In genomic region chr11:106202123-106202465, GRCm38 (mm10) we compare ENCODE assay signal across 8 mouse cellular contexts. TPM values are rescaled to one million over a fixed set of nuclear protein-coding genes. Genes with fewer than 3 reads are reported as not detected.
DNase-seq lines count a peak whose midpoint lies in the region; ATAC-seq lines count a peak whose summit lies in the region.

Strada (minus strand) TSS chr11:106202168.

- 86% methylated on average over 5 of the region's 5 CpGs for WGBS in limb, embryonic 15.5 days
- 73% methylated on average over 5 of the region's 5 CpGs for WGBS in stomach, embryonic 16.5 days

- no peaks in the 10 kb centered on the region for H3K4me1 ChIP-seq in limb, embryonic 15.5 days
- H3K4me1 ChIP-seq in stomach, embryonic 16.5 days (ENCODE audit: control insufficient read depth, insufficient read depth, low read length), result no peaks in the 10 kb centered on the region

- no peak within 1 kb of the TSS for H3K9ac ChIP-seq in limb, embryonic 15.5 days
- no peak within 1 kb of the TSS for H3K9ac ChIP-seq in stomach, embryonic 16.5 days (ENCODE audit: low read length)

- peaks cover 76% of the 10 kb centered on the region for H3K36me3 ChIP-seq in limb, embryonic 15.5 days
- H3K36me3 ChIP-seq in stomach, embryonic 16.5 days (ENCODE audit: control insufficient read depth, insufficient read depth, low read length), result peaks cover 14% of the 10 kb centered on the region; the same call in 1 of the 2 replicates

- no peaks in the 10 kb centered on the region for H3K27me3 ChIP-seq in limb, embryonic 15.5 days
- no peaks in the 10 kb centered on the region for H3K27me3 ChIP-seq in stomach, embryonic 16.5 days (ENCODE audit: control insufficient read depth, insufficient read depth, low read length)

- no peak within 1 kb of the TSS for H3K4me3 ChIP-seq in limb, embryonic 15.5 days
- H3K4me3 ChIP-seq in stomach, embryonic 16.5 days (replicated peaks; ENCODE audit: low read length), result no peak within 1 kb of the TSS

- no peak for ATAC-seq in limb, embryonic 15.5 days (ENCODE audit: insufficient number of reproducible peaks, low FRiP score, low TSS enrichment, low read depth)
- no peak for ATAC-seq in stomach, embryonic 16.5 days (ENCODE audit: insufficient read depth, low FRiP score)

- no peak within 1 kb of the TSS for H3K27ac ChIP-seq in limb, embryonic 15.5 days
- H3K27ac ChIP-seq in stomach, embryonic 16.5 days (ENCODE audit: low read length), result no peak within 1 kb of the TSS

- no peaks in the 10 kb centered on the region for H3K9me3 ChIP-seq in limb, embryonic 15.5 days
- no peaks in the 10 kb centered on the region for H3K9me3 ChIP-seq in stomach, embryonic 16.5 days (replicated peaks; ENCODE audit: control insufficient read depth, low read length)

- intact Hi-C loops in heart, postnatal 10 days (cut with DNase I), result no loop called here

- DNase-seq in gastrocnemius, adult 18-20 months (ENCODE audit: low spot score), result no peak
- DNase-seq in gastrocnemius, postnatal 25 days, result no peak
- no peak for DNase-seq in thymus, postnatal 0 days (ENCODE audit: low spot score)
- no peak for DNase-seq in thymus, postnatal 36 days
- DNase-seq in heart, postnatal 10 days, result no peak
- no peak for DNase-seq in cerebellum, adult 11-12 months

- no peak within 1 kb of the TSS for H3K4me2 ChIP-seq in limb, embryonic 15.5 days
- H3K4me2 ChIP-seq in stomach, embryonic 16.5 days (ENCODE audit: low read depth, low read length), result no peak within 1 kb of the TSS

RNA-seq across cellular contexts. Expression of gene Strada, which starts in this region (rescaled TPM):
- 10 to 100 TPM; 13.7 to 14.1 TPM for total RNA-seq in gastrocnemius, adult 18-20 months (2021)
- 10 to 100 TPM in 1 of 2 experiments, 1 to 10 TPM in 1; 9.8 to 10.2 TPM for total RNA-seq in gastrocnemius, postnatal 25 days (2021)
- 18.9 and 21.6 TPM in 2 replicates for polyA plus RNA-seq in thymus, postnatal 0 days (2015; fragmentation: Nextera tagmentation; extraction: Ambion mirVana)
- total RNA-seq in heart, postnatal 10 days (2021), result 10 to 100 TPM; 11.1 to 12.9 TPM
- polyA plus RNA-seq in limb, embryonic 15.5 days (2015; fragmentation: Nextera tagmentation; extraction: Ambion mirVana), result 23.2 and 24.4 TPM in 2 replicates
- polyA plus RNA-seq in stomach, embryonic 16.5 days (2015; fragmentation: Nextera tagmentation; extraction: Ambion mirVana), result 18.8 and 19.6 TPM in 2 replicates
